Mouse (Mus musculus) cerebellum, adult 9-11 months (tissue): ENCODE data around the gene Osgep.
"Not testable (repeated sequence)": the region's sequence is repeated elsewhere in the genome, so short reads cannot be mapped to it uniquely, and the experiment has no call there.

ENCODE experiments used
- DNase-seq: peaks from one replicate; pipeline ENCODE4 v3.0.0; 2022

The Osgep gene

GRCm38 (mm10) chr14:50930754-50931492 lies 6.2 kb upstream of the Osgep start, which contains the start of the genes Pip4p1 and Pnp:
Gene Pip4p1, minus strand, starts transcription at chr14:50930856.
Gene Pnp, plus strand, starts transcription at chr14:50931082.
- DNase-seq, result peak; percentile 100

DNA sequence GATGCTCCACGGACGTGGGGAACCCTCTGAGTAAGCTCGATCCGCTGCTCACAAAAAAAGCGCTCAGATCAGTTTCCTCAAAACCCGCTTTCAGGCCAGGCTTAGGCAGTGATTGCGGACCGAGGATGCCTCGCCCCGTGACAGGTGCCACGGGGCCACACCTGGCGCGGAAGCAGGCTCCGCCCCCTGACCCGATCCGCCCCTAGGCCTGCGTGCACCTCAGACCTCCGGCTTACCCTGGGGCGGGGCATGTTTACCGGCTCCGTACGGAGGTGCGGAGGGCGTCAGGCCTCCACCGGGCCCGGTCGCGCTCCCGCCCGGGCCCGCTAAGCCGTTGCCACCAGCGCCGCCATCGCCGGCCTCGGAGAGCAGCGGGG lies 5.7 kb upstream of the Osgep start:
- no peak for DNase-seq

- no peak for DNase-seq
Measured at GRCm38 (mm10) chr14:50929951-50930350, 5.3 kb upstream of the Osgep start.

GRCm38 (mm10) chr14:50927366-50927765 lies 2.7 kb upstream of the Osgep start:
- DNase-seq, result no peak

DNA sequence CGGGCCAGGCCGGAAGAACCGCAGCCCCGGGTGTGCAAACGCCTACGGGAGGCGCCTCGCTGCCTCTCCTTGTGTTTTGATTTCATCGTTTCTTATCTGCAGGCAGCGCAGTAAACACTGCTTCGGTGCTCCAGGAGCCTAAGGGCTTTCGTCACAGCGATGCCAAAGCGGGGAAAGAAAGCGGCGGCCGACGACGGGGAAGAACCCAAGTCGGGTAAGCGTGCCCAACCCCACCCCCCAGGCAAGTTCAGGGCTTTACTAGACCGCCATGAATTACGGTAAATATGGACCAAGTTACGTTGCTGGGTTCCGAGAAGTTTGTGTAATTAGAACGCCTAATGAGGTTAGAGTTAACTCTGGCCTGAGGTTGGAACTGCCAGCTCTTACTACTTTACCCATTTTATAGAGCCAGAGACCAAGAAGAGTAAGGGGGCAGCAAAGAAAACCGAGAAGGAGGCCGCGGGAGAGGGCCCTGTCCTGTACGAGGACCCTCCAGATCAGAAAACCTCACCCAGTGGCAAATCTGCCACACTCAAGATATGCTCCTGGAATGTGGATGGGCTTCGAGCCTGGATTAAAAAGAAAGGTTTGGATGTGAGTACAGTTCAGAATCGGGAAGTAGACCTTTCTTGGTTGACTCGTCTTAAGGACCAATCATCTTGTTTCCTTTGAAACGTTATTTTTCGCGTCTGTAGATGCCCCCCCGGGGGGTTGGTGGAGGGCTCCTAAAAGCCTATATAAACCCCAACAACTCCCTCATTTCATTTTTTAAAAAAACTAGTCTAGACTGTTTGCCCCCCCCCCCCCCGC lies 623 bp upstream of the Osgep start:
- DNase-seq, result no peak

- not testable (repeated sequence) for DNase-seq
Measured at GRCm38 (mm10) chr14:50923437-50923836, 1.3 kb downstream of the Osgep start.

DNA sequence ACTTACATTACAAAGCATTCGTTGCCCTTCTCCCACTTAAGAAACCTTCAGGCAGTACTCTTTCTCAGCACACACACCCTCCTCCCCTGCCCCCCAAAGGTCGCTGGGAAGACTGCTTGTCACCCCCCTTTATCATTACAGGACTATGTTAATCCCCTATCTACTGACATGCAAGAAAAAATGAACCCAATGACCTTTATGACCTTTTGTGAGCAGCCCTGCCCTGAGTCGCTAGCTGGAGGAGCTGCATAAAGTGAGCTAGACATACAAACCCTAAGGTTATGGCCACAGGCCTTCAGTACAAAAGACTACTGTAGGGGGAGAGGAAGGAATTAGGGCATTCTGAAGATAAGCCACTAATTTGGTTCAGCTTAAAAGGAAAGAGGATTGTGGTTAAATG lies 13.3 kb downstream of the Osgep start:
- DNase-seq, result no peak

DNA sequence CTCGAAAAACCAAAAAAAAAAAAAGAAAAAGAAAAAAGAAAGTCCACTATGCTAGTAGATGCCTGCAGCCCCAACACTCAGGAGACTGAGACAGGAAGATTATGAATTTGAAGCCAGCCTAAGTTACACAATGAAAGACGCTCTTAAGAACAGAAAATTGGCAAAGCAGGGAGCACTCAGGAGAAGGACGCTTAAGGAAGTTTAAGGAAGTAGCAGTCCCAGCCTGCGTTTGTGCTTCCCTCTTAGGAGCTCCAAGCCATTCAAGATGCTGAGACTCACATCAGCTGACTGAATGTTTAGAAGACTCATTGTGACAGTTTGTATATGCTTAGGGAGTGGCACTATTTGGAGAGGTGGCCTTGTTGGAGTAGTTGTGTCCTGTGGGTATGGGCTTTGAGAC lies 16.6 kb downstream of the Osgep start:
- DNase-seq, result no peak

DNA sequence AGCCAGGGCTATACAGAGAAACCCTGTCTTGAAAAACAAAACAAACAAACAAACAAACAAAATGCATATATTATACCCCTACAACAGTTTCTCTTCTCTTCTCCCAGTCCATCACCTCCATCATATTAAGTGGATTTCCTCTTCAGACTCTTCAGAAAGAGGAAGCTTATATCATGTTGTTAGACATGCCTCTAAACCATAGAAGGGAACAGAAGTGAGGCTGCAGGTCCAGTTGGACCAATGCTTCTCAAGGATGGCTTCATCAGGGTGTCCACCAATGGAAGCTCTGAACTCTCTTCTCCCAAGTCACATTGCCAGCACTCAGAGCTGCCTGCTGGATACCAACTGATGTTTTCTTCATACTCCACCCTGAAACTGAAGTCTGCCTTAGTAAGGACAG lies 19.4 kb downstream of the Osgep start:
- not testable (repeated sequence) for DNase-seq

DNA sequence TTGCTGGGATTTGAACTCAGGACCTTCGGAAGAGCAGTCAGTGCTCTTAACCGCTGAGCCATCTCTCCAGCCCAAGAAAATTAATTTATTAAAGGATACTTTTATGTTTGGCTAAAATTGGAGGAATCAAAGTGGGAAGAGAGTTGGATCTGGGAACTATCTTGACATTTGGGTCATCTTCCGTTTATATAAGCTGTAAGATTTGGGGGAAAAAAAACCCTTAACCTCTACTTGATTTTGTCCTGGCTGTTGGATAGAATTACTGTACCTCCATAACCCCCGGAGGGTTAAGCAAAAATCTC lies 19.9 kb downstream of the Osgep start:
- no peak for DNase-seq

DNA sequence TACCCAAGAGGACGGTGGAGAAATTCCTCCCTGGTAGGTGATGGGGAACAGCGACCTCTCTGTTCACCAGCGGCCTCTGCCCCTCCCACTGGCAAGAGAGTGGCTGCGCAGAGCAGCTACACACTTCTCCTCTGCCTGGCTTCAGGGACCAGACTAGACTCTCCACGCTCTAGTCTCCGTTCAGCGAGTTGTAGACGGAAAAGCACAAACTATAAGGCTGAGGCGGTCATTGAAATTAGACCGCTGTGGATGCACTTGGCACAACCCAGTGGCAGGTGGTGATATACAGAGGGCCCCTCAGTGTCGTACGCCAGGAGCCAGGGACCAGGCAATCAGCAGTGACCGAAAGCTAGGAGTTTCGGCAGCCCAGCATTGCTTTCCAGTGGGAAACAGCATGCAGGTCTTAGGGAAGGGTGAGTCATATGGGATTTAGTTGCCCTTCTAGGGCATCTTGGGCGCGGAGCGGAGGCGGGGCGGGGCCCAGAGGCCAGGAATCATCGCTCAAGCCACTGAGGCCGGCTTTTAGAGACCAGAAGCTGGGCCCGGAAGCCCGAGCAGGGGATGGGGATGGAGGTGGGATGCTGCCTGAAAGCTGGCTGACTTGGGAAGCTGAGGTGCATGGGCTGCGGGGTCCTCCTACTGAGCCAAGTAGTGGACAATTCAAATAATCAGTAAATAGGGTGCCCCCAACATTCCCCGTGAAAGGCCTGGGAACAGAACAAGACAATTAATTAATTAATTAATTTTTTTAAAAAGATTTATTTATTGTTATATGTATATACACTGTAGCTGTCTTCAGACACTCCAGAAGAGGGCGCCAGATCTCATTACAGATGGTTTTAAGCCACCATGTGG lies 20.5 kb downstream of the Osgep start:
- DNase-seq, result peak; percentile 77

GRCm38 (mm10) chr14:50897992-50898391 lies 26.7 kb downstream of the Osgep start:
- not testable (repeated sequence) for DNase-seq

GRCm38 (mm10) chr14:50897374-50897765 lies 27.3 kb downstream of the Osgep start, which contains the start of gene Klhl33:
Gene Klhl33, minus strand, starts transcription at chr14:50897507.
- DNase-seq, result peak; percentile 73

GRCm38 (mm10) chr14:50896747-50897373 lies 27.8 kb downstream of the Osgep start:
- no peak for DNase-seq

GRCm38 (mm10) chr14:50895985-50896746 lies 28.5 kb downstream of the Osgep start:
- peak; percentile 89 for DNase-seq

DNA sequence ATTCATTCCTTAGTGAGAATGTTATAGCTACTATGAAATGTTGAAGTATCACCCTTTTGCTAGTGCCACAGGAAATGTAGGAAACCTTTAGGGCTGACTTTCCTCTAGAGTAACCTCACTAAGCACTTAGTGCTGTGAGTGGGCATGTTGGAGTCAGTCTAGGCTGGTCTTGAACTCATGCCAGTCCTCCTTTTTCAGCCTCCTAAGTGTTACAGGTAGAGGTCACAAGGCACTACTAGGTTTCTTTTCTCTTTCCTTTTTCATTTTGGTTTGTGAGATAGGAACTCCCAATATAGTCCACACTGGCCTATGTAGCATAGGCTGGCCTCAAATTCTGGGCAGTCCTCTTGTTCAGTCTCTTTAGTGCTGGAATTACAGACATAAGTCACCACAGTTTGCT lies 29.3 kb downstream of the Osgep start:
- DNase-seq, result no peak

DNA sequence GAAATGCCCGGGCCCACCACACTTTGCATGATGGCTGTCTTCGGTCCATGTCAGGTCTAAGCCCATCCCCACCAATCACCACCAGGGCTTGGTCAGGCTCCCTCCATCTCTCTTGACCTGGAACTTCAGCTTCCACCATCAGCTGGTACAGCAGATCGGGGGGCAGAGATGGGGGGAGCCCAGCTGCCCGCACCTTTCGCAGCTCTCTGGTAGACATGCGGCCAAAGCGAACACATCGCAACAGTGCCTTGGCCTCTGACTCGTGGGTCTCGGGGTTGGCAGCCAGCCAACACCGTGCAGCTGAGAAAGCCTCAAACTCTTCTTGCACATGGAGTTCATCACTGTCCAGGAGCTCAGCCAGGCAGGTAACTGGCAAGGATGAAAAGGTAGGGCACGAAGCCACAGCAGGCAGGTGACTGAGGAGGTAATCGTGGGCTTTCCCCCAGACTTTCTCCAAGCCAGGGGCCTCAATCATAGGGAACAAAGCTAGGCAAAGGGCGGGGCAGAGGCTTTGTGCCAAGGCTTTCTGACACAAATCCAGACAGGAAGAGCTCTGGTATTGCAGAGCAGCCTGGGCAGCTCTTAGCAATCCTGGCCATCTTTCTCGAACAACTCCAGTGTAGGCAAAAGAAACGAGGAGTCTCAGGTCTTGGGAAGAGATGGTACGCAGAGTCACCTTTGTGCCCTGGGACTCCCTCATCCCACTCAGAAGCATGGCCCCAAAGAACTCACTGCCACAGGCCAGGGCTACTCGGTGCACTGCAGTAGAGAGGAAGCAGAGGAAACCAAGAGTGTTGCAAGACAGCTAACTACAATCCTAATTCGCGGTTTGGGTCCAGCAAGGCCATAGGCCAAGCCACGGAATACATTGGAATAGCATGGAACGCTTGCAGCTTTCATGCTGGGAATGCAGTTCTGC lies 31.9 kb downstream of the Osgep start:
- peak; percentile 48 for DNase-seq

GRCm38 (mm10) chr14:50892091-50892490 lies 32.6 kb downstream of the Osgep start:
- no peak for DNase-seq

DNA sequence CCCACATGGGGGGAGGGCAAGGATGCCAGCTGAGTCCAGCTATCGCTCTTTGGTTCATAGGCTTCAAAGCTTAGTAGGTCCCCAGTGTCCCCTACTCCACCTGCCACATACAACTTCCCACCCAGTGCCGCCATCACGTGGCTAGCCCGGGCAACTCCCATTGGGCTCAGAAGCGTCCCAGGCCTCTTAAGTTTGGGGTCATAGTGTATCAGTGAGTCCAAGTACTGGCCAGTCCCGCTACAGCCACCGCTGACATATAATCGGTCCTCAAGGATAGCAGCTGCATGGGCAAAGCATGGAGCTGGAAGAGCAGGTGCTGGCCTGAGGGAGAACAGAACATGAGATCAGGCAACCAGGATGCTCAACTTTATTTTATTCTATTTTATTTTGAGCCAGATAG lies 33.1 kb downstream of the Osgep start:
- DNase-seq, result no peak

DNA sequence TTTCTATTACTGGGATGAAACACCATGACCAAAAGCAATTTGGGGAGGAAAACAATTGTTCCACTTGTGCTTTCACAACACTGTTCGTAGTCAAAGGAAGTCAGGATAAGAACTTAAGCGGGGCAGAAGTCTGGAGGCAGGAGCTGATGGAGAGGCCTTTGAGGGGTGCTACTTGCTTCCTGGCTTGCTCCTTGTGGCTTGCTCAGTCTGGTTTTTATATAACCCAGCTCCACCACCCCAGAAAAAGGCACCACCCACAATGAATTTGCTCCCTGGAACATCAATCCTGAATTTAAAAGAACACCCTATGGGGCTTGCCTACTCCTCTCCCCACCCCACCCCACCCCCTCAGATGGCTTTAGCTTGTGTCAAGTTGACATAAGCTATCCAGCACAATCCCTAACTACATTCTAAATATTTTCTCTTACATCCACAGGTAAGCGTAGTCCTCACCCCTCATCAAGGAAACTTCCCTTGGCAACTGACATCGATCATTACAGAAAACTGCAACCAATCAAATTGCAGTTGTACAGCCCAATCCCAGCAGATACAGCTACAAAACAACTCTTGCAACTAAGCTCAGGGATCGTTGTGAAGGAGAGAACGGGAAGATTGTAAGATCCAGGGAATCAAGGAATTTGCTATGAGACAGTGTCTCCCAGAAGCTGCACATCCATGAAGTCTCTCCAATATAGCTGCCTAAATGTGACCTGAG lies 48.3 kb downstream of the Osgep start:
- no peak for DNase-seq
